Mouse (Mus musculus) C2C12 (cell line): Measurements from ENCODE around the gene Atg2a. TPM values are rescaled to one million over a fixed set of nuclear protein-coding genes. Genes with fewer than 3 reads are reported as not detected.
A peak's percentile ranks its signal among the peaks of the same experiment; 100 is the strongest.

Source experiments
- H3K27me3 ChIP-seq: one replicate; pipeline ENCODE4 v1.6.1; 2011; ENCODE audit not compliant: control insufficient read depth, insufficient read depth, insufficient read length
- H3K36me3 ChIP-seq: one replicate; pipeline ENCODE4 v1.6.1; 2011; ENCODE audit not compliant: control insufficient read depth, insufficient read depth
- H3K4me3 ChIP-seq: one replicate; pipeline ENCODE4 v1.5.1; 2011; ENCODE audit warnings: mild to moderate bottlenecking, control low read depth; ENCODE audit not compliant: poor library complexity, insufficient read depth, severe bottlenecking
- H3K79me2 ChIP-seq: one replicate; pipeline ENCODE4 v1.6.1; 2011; ENCODE audit not compliant: control insufficient read depth, insufficient read depth
- H3K79me3 ChIP-seq: one replicate; pipeline ENCODE4 v1.6.1; 2011; ENCODE audit warnings: low read depth, control low read depth
- H3ac ChIP-seq: one replicate; pipeline ENCODE3; 2011; ENCODE audit warnings: low read depth; ENCODE audit not compliant: control insufficient read depth, insufficient read length
- CEBPB ChIP-seq: IDR thresholded peaks from one replicate; pipeline ENCODE4 v1.6.1; 2011; ENCODE audit warnings: low read depth, mild to moderate bottlenecking, control low read depth, moderate library complexity
- CTCF ChIP-seq: IDR thresholded peaks from one replicate; pipeline ENCODE4 v1.5.1; 2011; ENCODE audit not compliant: control insufficient read depth, insufficient read depth, insufficient read length
- FOSL1 ChIP-seq: IDR thresholded peaks from one replicate; pipeline ENCODE4 v1.8.0; 2011; ENCODE audit warnings: mild to moderate bottlenecking, low read length; ENCODE audit not compliant: poor library complexity, insufficient read depth, severe bottlenecking
- MAX ChIP-seq: IDR thresholded peaks from one replicate; pipeline ENCODE4 v1.6.1; 2011; ENCODE audit warnings: mild to moderate bottlenecking, control low read depth
- MYOD1 ChIP-seq: IDR thresholded peaks from one replicate; pipeline ENCODE4 v1.6.1; 2011; ENCODE audit warnings: low read depth; ENCODE audit not compliant: control insufficient read depth, insufficient read length
- MYOG ChIP-seq: IDR thresholded peaks from one replicate; pipeline ENCODE4 v1.6.1; 2011; ENCODE audit not compliant: control insufficient read depth, insufficient read length; ENCODE audit errors: extremely low read depth
- USF1 ChIP-seq: IDR thresholded peaks from one replicate; pipeline ENCODE4 v1.6.1; 2011; ENCODE audit warnings: low read depth, mild to moderate bottlenecking, control low read depth, moderate library complexity
- long read RNA-seq, 2 experiments: library from polyadenylated mRNA; unstranded; transcript quantifications; one replicate each; pipeline ENCODE4 v2.0.0; 2019 to 2020
- polyA plus RNA-seq: library from polyadenylated mRNA; unstranded; fragments of >200 nt; fragmentation: generic; extraction: Trizol; gene quantifications from one replicate; pipeline ENCODE4 v1.2.1, GENCODE M21; 2012; ENCODE audit warnings: missing spikeins

Atg2a gene
- polyA plus RNA-seq: 10.3 TPM
- long read RNA-seq, experiment 1, partial matches to known transcripts: 5 of 6 reads
- long read RNA-seq, experiment 1, other reads (novel, unspliced or antisense): 1 of 6 reads
- long read RNA-seq, experiment 2, full-length matches to known transcripts: 12 of 36 reads
- long read RNA-seq, experiment 2, partial matches to known transcripts: 14 of 36 reads
- long read RNA-seq, experiment 2, other reads (novel, unspliced or antisense): 10 of 36 reads

DNA sequence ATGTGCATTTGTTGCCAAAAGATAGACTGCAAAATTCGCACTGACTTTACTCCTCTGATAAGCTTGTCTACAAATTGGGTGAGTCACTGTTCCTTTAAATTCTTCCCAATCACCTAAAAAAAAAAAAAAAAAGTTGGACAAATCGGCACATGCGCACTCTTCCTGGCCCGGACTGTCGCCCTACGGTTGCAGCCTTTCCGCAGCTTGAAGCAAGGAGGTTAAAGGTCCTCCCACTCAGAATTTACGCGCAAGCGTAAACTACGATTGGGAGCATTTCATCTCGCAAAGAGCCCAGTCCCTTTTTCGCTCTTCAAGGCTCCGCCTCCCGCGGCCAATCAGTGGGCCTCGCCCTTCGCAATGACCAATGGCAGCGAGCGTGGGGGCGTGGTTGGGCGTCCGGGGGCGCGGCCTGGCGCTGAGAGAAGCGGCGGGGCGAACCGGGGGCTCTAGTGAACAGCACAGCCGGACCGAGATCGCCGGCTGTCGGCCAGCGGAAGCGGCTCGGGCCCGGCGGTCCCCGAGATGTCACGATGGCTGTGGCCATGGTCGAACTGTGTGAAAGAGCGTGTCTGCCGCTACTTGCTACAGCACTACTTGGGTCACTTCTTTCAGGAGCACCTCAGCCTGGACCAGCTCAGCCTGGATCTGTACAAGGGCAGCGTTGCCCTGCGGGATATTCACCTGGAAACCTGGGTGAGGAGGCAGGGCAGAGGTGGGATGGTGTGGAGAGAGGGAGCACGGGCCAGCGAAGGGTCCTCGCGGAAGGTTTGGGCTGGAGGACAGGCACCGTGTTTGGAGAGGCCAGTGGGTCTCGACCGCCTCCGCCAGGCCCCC, at the start of gene Atg2a:
Gene Atg2a, plus strand, starts transcription at position 395 of the 834 bp plus-strand sequence.
- no peaks in the 10 kb centered on the region for H3K27me3 ChIP-seq
- H3K4me3 ChIP-seq: peak within 1 kb of the TSS; percentile 79
- H3K36me3 ChIP-seq: peaks cover 3% of the 10 kb centered on the region
- TF ChIP-seq CTCF: no peak
- TF ChIP-seq CEBPB: no peak
- TF ChIP-seq MYOD1: no peak
- no peak for TF ChIP-seq MYOG
- no peak for TF ChIP-seq MAX
- no peak for TF ChIP-seq FOSL1
- no peak for TF ChIP-seq USF1
- peak within 1 kb of the TSS; percentile 66 for H3ac ChIP-seq
- peaks cover 3% of the 10 kb centered on the region for H3K79me3 ChIP-seq
- H3K79me2 ChIP-seq: peaks cover 16% of the 10 kb centered on the region

DNA sequence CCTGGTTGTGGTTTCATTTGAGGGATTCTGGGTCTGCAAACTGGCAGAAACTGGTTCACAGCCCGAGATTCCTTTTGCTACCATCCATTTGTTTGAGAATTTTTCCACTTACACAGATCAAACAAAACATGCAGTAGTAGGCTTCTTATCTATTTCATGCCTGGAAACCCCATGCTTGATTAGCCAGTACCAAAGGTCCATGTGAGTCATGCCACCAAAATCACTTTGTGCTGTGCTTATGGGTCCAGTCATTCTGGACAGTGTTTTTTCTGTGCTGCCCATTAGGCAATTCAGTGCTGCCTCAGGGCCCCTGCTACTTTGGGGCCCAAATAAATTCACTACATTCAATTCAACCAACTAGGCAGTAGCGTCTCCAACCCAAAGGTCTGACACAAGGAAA, 37.2 kb upstream of the Atg2a start:
- TF ChIP-seq MYOG (no peak), USF1 (no peak), CTCF (no peak), FOSL1 (no peak), MYOD1 (no peak), MAX (no peak), CEBPB (no peak)
- H3ac ChIP-seq: no peak overlapping the region
- no peaks in the 10 kb centered on the region for H3K79me3 ChIP-seq
- H3K79me2 ChIP-seq: no peaks in the 10 kb centered on the region
- H3K4me3 ChIP-seq: no peak overlapping the region
- H3K27me3 ChIP-seq: peaks cover 3% of the 10 kb centered on the region
- H3K36me3 ChIP-seq: no peaks in the 10 kb centered on the region

- H3K79me3 ChIP-seq: no peaks in the 10 kb centered on the region
- no peaks in the 10 kb centered on the region for H3K36me3 ChIP-seq
- H3K27me3 ChIP-seq: no peaks in the 10 kb centered on the region
- H3ac ChIP-seq: no peak overlapping the region
- TF ChIP-seq USF1: no peak
- H3K4me3 ChIP-seq: no peak overlapping the region
- no peaks in the 10 kb centered on the region for H3K79me2 ChIP-seq
Measured at GRCm38 (mm10) chr19:6206716-6207115, 34.8 kb upstream of the Atg2a start.

DNA sequence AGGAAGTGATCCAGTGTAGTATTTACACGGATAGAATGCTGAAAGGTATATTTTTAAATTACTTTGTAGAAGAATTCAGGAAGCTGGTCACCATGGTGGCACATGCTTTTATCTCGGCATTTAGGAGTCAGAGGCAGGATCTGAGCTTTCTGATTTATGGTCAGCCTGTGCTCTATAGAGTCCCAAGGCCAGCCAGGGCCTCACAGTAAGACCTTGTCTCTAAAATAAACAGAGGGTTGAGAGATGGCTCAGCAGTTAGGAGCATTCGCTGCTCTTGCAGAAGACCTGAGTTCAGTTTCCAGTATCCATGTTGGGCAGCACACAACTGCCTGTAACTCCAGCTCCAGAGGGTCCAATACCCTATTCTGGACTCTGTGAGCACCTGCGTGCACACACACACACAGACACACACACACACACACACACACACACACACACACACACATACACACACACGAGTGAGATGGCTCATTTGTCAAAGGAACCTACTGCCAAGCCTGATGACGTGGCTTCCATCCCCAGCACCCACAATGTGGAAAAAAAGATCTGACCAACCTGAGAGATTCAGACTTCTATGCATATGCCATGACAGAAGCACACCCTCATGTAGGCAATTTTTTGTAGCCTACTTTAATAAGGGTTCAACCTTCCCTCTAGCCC, 25.3 kb upstream of the Atg2a start:
- Histone ChIP-seq H3K79me3 (no peaks in the 10 kb centered on the region), H3K79me2 (no peaks in the 10 kb centered on the region), H3K36me3 (no peaks in the 10 kb centered on the region), H3K27me3 (peaks cover 37% of the 10 kb centered on the region), H3K4me3 (no peak overlapping the region), H3ac (no peak overlapping the region)
- TF ChIP-seq FOSL1: no peak
- TF ChIP-seq CTCF: no peak
- TF ChIP-seq USF1: no peak
- no peak for TF ChIP-seq MYOD1
- no peak for TF ChIP-seq CEBPB
- no peak for TF ChIP-seq MAX
- no peak for TF ChIP-seq MYOG

DNA sequence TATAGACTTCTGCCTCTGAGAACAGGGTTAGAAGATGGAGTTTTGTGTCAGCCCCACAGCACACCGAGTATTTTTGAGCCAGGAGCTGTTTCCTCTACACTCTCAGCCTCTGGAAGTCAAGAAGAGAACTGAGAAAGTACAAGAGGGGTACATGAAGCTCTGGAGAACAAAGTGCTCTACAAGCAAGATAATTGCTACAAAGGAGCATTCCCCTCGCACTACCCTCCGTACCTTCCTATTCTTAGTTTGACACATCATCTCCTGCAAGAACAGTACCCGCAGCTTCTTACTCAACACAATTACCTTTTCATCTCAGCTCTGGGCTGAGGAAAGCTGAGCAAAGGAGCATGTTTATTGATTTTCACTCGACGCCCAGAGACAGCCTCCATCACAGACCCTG, 22.9 kb upstream of the Atg2a start:
- Histone ChIP-seq H3K4me3 (no peak overlapping the region), H3ac (no peak overlapping the region), H3K27me3 (peaks cover 37% of the 10 kb centered on the region), H3K79me3 (no peaks in the 10 kb centered on the region), H3K79me2 (no peaks in the 10 kb centered on the region), H3K36me3 (no peaks in the 10 kb centered on the region)
- TF ChIP-seq MYOD1: no peak
- TF ChIP-seq CTCF: no peak
- no peak for TF ChIP-seq MYOG
- TF ChIP-seq MAX: no peak
- no peak for TF ChIP-seq FOSL1
- TF ChIP-seq USF1: no peak
- TF ChIP-seq CEBPB: no peak

GRCm38 (mm10) chr19:6226135-6226534, 15.3 kb upstream of the Atg2a start, which contains the start of gene Gpha2:
Gpha2 (plus strand) TSS chr19:6226380.
- H3ac ChIP-seq: no peak within 1 kb of the TSS
- H3K79me3 ChIP-seq: no peaks in the 10 kb centered on the region
- no peak within 1 kb of the TSS for H3K4me3 ChIP-seq
- no peak for TF ChIP-seq MYOG
- no peak for TF ChIP-seq FOSL1
- TF ChIP-seq MAX: no peak
- no peak for TF ChIP-seq USF1
- no peak for TF ChIP-seq CTCF
- TF ChIP-seq MYOD1: no peak
- no peak for TF ChIP-seq CEBPB
- H3K36me3 ChIP-seq: peaks cover 3% of the 10 kb centered on the region
- no peaks in the 10 kb centered on the region for H3K27me3 ChIP-seq
- no peaks in the 10 kb centered on the region for H3K79me2 ChIP-seq
